Mouse (Mus musculus) brown adipose tissue, adult 24 weeks (tissue): ENCODE results near the gene Olfr1415. TPM values are rescaled to one million over a fixed set of nuclear protein-coding genes. Genes with fewer than 3 reads are reported as not detected.
"Not testable (repeated sequence)": the region's sequence is repeated elsewhere in the genome, so short reads cannot be mapped to it uniquely, and the experiment has no call there.

ENCODE experiments used
- H3K27ac ChIP-seq: fragments of 200-500 bp; replicated peaks from 2 replicates; pipeline ENCODE4 v1.5.1; 2012; ENCODE audit warnings: low read depth, mild to moderate bottlenecking, low read length
- H3K4me1 ChIP-seq: fragments of 200-500 bp; 2 replicates; pipeline ENCODE4 v1.6.1; 2012; ENCODE audit warnings: low read length, mixed read lengths; ENCODE audit not compliant: control insufficient read depth, insufficient read depth, insufficient read length
- H3K4me3 ChIP-seq: fragments of 200-500 bp; 2 replicates; pipeline ENCODE4 v1.5.1; 2012; ENCODE audit warnings: low read depth, mild to moderate bottlenecking, low read length, moderate library complexity; ENCODE audit not compliant: insufficient read depth
- polyA plus RNA-seq: library from polyadenylated mRNA; stranded (reverse); fragments of >200 nt; gene quantifications from 2 replicates; pipeline ENCODE4 v1.2.4, GENCODE M21; 2012; ENCODE audit not compliant: missing spikeins, insufficient read depth, insufficient read length

Gene Olfr1415
- not detected in 2 replicates for polyA plus RNA-seq

DNA sequence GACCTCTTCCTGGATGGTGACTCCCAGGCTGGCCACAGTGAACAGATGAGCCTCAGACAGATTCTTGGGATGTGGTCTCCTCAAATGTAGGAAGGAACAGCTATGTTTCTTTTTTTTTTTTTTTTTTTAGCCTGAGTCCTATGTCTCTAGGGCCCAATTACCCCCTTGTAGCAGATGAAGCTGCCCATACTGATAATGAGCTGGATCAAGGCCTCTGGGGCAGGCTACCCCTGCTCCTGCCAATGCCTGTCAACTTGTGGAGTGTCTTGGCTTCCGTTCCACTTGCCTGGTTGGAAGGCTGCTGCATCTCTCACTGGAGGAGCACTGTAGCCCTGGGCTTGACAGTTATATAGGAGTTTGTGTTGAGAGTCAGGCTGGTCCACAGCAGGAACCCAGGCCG is at the start of gene Olfr1415:
Gene Olfr1415 (minus strand): TSS at position 101 of the 400 bp plus-strand sequence.
- H3K4me1 ChIP-seq: no peaks in the 10 kb centered on the region
- H3K4me3 ChIP-seq: no peak within 1 kb of the TSS
- no peak within 1 kb of the TSS for H3K27ac ChIP-seq

DNA sequence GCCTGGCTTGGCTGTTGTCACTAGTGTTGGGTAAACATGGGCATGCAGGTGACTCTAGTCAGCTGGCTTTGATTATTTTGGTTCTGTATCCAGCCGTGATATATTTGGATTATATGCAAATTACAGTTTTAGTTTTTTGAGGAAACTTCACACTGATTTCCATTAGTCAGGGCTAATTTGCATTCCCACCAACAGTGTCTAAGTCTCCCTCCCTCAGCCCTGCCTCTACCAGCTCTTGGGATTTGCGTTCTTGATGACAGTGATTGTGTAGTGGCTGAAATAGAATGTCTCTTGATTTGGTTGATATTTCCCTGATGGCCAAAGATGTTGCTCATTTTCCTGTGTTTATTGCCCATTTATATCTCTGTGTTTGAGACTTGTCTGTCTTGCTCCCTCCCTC is 43.2 kb upstream of the Olfr1415 start:
- Histone ChIP-seq H3K4me3 (no peak overlapping the region), H3K27ac (no peak overlapping the region), H3K4me1 (no peaks in the 10 kb centered on the region)

DNA sequence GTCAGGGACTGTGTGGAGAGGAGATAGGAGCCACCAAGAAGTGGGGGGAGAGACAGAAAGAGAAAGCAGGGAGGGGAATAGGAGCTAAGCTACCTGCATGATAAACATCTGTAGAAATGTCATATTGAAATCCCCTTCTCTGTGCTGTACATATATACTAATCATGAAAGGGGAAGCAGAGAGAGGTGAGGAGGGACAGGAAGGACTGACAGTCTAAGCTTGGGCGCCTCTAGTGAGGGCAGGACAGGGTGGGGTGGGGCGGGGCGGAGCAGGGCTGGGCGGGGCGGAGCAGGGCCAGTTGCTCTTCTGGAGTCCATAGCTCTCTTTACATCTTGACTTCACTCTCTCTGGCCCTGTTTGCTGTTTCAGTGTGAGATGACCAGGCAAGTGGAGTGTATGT is 41.1 kb upstream of the Olfr1415 start:
- Histone ChIP-seq H3K4me3 (no peak overlapping the region), H3K4me1 (no peaks in the 10 kb centered on the region)

DNA sequence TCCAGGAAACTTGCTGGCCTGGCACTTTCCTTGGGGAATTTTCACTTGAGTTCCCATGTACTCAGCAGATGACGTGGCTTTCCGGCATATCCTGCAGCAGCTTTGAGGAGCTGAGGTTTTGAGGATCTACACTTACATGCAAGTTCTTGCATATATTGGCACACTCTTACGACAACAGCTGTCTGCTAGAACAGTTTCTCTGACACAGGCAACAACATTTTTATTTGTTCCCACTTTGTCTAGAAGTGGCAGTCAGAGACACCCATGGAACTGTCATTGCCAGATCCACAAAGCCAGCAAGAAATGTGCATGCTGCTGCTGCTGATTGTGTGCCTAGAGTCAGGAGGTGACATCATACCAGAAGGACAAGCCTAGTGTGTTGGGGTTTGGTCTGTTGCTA is 27.9 kb upstream of the Olfr1415 start:
- Histone ChIP-seq H3K27ac (no peak overlapping the region), H3K4me3 (no peak overlapping the region), H3K4me1 (no peaks in the 10 kb centered on the region)

More for the DNA sequence above, 41.1 kb upstream of the Olfr1415 start:
- H3K27ac ChIP-seq: no peak overlapping the region

DNA sequence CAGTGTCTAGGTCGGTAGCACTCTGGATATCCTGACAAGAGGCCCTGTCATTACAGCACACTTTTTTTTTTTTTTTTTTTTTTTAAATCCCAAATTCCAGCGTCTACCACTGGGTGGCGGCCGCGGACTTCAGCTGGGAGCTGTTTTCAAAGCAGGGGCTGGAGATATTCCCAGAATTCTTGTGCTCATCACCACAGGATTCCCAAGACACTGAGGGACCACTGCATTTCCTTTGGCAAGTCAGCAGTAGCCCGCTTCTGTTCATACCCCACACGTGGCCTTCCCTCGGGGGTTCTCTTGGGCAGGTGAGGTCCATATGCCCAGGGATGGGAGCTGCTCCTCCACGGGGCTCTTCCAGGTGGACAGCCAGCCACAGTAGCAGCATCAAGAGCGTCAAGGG is 25.5 kb upstream of the Olfr1415 start:
- H3K27ac ChIP-seq: no peak overlapping the region
- H3K4me1 ChIP-seq: no peaks in the 10 kb centered on the region
- H3K4me3 ChIP-seq: no peak overlapping the region

DNA sequence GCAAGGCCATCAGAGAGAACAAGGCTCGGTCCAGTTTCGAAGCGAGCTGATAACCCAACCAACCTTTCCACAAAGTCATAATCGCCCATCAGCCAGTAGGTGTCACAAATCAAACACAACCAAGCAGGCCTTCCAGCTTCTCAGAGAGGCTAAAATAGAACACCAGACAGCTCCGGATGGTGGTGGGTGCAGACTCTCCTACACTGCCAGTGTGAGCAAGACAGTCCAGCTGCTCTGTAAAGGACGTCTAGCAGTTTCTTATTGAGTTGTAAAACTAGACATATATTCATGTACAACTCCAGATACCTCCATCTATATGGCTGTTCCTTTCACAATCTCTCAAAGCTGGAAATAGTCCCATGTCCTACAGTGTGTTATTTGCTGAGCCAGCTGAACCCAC is 23.1 kb upstream of the Olfr1415 start:
- no peak overlapping the region for H3K27ac ChIP-seq
- no peak overlapping the region for H3K4me3 ChIP-seq
- no peaks in the 10 kb centered on the region for H3K4me1 ChIP-seq

DNA sequence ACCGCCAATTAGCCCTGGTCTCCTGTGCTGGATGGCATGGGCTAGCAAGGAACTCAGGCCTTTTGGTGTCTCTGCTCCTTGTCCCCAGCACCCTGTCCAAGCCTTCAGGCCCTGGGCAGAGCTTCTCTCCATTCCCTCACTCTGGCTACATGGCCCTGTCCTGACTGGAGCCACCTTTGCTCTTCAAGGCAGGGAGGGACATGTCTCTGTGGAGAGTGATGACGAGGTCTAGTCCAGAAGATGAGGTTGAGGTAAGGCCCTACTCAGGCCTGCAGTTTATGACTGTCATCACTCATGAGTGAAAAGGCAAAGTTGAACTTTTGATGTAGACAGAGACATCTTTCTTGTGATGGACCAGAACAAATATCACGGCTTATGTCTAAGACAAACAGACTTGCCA is 22.7 kb upstream of the Olfr1415 start, which contains the start of gene Olfr1414:
Gene Olfr1414 (minus strand): TSS at position 101 of the 400 bp plus-strand sequence.
- Histone ChIP-seq H3K4me3 (no peak within 1 kb of the TSS), H3K4me1 (no peaks in the 10 kb centered on the region), H3K27ac (no peak within 1 kb of the TSS)

DNA sequence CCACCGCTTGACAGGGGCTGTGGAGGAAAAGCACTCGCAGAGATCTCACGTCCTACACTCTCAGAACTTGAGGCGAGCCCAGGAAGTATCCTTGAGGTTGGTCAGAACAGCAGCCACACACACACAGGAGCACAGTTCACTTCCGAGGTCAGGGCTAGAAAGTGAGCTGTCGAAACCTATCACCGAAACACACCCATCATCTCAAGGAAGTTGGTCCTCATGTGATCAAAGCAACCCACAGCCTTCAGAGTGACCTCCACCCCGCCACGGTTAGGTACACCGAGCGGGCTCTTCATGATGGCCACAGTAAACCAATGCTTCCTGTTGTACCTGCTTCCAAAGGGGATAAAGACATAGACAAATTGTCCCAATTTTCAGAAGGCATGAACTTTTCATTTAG is 19.5 kb upstream of the Olfr1415 start:
- Histone ChIP-seq H3K27ac (no peak overlapping the region), H3K4me1 (no peaks in the 10 kb centered on the region), H3K4me3 (no peak overlapping the region)

DNA sequence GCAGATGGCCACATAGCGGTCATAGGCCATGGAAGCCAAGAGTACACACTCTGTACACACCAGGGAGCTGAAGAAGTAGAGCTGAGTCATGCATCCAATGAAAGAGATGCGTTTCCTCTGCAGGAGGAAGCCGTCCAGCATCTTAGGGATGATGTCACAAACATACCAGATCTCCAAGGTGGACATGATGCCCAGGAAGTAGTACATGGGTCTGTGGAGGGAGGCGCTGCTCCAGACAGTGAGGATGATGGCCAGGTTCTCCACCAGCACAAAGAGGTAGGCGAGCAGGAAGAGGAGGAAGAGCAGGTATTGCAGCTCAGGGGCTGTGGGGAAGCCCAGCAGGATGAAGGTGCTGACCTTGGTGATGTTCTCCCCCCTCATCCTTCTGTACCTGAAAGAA is 15.7 kb upstream of the Olfr1415 start:
- H3K4me1 ChIP-seq, H3K4me3 ChIP-seq, H3K27ac ChIP-seq: not testable (repeated sequence)

DNA sequence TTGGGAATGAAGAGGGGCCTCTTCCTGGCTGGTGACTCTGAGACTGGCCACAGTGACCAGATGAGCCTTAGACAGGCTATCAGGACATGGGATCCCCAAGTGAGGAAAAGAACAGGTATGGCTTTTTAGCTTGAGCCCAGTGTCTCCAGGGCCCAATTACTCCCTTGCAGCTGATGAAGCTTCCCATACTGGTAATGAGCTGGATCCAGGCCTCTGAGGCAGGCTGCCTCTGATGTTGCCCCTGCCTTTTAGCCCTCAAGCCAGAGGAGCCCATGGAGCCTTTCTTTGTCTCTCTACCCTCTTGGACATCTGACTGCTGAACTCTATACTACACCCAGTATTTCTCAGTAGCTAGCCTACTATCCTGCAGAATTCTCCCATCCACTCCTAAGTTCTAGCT is 10.9 kb downstream of the Olfr1415 start, which contains the start of gene Olfr1416:
Gene Olfr1416 (minus strand): TSS at position 101 of the 400 bp plus-strand sequence.
- no peak within 1 kb of the TSS for H3K4me3 ChIP-seq
- H3K27ac ChIP-seq: no peak within 1 kb of the TSS
- H3K4me1 ChIP-seq: no peaks in the 10 kb centered on the region

DNA sequence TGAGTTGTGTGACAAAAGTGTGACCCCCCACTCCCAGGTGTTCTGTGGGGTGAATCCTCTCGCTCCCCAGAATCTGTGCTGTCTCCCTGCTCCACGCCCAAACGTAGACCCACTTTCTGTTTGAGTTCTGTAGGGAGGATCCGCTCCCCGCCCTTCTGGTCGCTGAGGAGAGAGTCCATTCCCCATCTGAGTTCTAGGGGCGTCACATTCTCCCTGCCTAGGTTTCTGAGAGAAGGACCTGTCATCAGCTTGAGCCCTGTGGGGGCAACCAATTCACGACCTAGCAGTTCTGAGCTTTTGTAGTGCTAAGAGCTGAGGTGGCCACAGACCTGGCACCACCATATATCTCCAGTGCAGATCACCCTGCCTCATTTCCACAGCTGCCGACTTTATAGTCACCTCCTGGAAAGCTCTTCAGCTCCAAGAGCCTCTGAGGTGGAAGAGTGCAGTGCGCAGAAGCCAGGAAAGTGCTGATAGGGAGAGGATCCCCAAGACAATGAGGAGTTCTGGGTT is 21.8 kb downstream of the Olfr1415 start:
- H3K4me3 ChIP-seq: peak overlapping the region; percentile 76
- no peaks in the 10 kb centered on the region for H3K4me1 ChIP-seq
- H3K27ac ChIP-seq: peak overlapping the region; percentile 61

DNA sequence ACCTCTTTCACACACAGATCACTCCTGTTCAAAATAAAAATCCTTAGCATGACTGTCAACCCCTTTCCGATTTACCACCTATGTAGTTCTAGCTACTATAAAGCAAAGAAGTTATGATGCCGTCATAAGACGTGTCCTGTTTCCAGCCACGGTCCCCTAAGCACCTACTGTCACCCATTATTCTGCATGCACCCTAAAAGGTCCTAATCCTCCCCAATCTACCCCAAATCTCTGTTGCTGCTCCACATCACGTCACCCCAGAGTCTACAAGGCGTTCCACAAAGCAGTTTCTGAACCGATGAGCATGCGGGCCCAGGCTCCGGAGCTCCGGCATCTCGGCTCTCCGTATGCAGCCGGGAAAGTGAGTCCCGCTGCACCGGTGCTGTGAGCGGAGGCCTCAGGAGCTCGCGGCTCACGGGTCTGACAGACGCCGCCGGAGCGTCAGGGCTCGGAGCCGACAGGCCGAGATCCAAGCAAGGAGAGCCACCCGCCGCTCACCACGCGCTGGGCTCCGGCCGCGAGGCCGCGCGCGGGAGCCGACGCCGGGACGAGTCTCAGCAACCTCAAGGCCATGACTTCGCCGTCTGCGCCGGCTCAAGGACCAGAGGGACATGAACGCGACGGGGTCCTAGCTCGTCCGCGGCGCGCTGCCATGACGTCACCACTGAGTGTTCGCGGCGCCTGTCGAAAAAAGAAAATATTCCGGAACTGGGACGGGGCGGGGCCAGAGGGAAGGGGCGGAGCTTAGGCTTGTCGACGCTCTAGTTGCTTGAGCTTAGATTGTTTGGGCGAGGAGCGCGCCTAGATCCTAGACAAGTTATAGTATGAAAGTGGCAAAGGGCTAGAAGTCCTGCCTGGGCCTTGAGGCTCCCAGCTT is 22.5 kb downstream of the Olfr1415 start, which contains the start of gene Ndufa10:
Gene Ndufa10 (minus strand): TSS at position 696 of the 877 bp plus-strand sequence.
- Histone ChIP-seq H3K4me1 (no peaks in the 10 kb centered on the region), H3K27ac (peak within 1 kb of the TSS; percentile 91), H3K4me3 (peak within 1 kb of the TSS; percentile 97)

DNA sequence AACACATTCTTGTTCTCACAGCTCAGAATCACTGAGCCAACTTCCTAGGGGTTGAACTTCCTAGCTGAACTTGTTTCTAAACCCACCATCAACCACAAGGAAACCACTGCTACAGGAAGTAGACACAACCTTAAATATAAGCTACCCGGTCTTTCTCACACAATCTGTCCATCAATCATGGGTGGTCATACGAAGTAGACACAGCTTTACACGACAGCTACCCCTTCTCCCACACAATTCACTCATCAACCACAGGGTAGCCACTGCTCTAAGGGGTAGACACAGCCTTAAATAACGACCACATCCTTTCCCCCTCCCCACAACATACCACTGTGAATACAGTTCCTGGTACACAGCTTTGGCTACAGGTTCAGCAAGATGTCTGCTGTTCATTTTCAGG is 27.0 kb downstream of the Olfr1415 start:
- Histone ChIP-seq H3K4me3 (no peak overlapping the region), H3K27ac (no peak overlapping the region), H3K4me1 (no peaks in the 10 kb centered on the region)

DNA sequence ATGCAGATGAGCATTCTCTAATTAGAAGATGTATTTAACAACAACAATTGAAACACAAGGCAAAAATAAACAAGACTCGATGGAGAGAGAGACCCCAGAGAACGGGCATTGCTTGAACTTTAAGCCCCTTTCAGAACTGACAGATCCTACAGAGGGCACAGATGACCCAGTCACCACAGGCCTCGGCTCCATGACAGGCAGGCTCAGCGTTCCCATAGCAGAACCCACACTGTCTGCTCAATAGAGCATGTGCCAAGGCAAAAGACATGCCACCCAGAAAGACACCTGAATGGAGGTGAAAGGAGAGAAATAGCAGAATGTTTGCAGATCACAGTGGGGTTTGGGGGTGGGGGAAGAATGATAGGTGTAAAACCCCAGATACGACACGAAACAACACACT is 37.5 kb downstream of the Olfr1415 start:
- H3K4me3 ChIP-seq: no peak overlapping the region
- no peak overlapping the region for H3K27ac ChIP-seq
- no peaks in the 10 kb centered on the region for H3K4me1 ChIP-seq

DNA sequence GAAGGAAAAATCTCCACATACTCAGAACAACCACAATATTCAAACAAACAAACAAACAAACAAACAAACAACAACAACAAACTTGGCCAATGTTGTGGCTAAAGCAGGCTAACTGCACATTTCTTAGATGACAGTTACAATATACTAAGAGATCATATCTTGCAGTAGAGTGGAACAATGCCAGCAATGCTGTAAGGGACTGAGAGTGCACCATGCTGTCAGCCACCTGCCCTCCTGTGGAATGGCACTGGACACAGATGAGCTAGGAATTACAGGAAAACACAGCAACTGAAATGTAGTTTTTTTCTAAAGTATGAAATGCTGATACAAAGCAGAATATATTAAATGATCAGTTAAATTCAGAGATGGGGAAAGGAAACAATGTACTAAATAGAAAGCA is 38.1 kb downstream of the Olfr1415 start:
- Histone ChIP-seq H3K4me1 (no peaks in the 10 kb centered on the region), H3K4me3 (no peak overlapping the region), H3K27ac (no peak overlapping the region)
